Mouse (Mus musculus): ENCODE measurements around the gene B230104I21Rik.

DNA sequence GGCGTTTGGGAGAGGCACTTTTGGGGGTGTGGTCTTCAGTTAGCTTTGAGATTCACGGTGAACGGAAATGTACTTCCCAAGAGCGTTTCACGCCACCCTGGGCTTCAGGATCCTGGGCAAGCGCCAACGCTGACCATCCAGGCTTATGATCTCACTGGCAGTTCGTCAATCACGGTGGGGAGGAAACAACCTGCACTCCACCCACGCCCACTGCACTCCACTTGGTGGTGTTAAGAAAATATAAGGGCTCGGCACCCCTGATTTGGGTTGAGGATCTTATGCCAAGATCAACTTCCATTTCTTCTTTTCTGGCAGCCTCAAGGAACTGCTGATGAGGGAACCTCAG, 22.3 kb upstream of the B230104I21Rik start:
- TF ChIP-seq FLI1 (IDR thresholded peaks at IDR 0.05; ENCODE audit: low read length): no peak
- TF ChIP-seq GATA1 (IDR thresholded peaks at IDR 0.05; ENCODE audit: borderline replicate concordance, low read length): no peak

All from megakaryocyte, embryonic 14.5 days (primary cell).